Mouse (Mus musculus) cerebellum, adult 8-10 months (tissue): ENCODE data around the gene Cluap1.
"Not testable (repeated sequence)": the region's sequence is repeated elsewhere in the genome, so short reads cannot be mapped to it uniquely, and the experiment has no call there.

Experiments used
- DNase-seq: peaks from one replicate; pipeline ENCODE4 v3.0.0; 2022

Gene Cluap1

GRCm38 (mm10) chr16:3951141-3951540 is 42.5 kb downstream of the Cluap1 start:
- no peak for DNase-seq

GRCm38 (mm10) chr16:3956369-3956768 is 47.8 kb downstream of the Cluap1 start:
- peak; percentile 50 for DNase-seq

GRCm38 (mm10) chr16:3959261-3959660 is 50.7 kb downstream of the Cluap1 start:
- peak; percentile 57 for DNase-seq

- DNase-seq = peak; percentile 38
These were observed 56.4 kb downstream of the Cluap1 start for GRCm38 (mm10) chr16:3964990-3965389.

GRCm38 (mm10) chr16:3965534-3965933 is 56.9 kb downstream of the Cluap1 start:
- DNase-seq = no peak

GRCm38 (mm10) chr16:3974456-3974855 is 65.9 kb downstream of the Cluap1 start:
- DNase-seq = not testable (repeated sequence)

- DNase-seq = no peak
These were observed 67.1 kb downstream of the Cluap1 start for GRCm38 (mm10) chr16:3975658-3976057.

GRCm38 (mm10) chr16:3976251-3976671 is 67.7 kb downstream of the Cluap1 start, which contains the start of gene Nlrc3:
Nlrc3 (minus strand) TSS chr16:3976632.
- no peak for DNase-seq

GRCm38 (mm10) chr16:3976712-3977111 is 68.1 kb downstream of the Cluap1 start:
- no peak for DNase-seq

GRCm38 (mm10) chr16:3982173-3982572 is 73.6 kb downstream of the Cluap1 start:
- DNase-seq = no peak

GRCm38 (mm10) chr16:3983146-3983700 is 74.6 kb downstream of the Cluap1 start:
- DNase-seq = no peak

- DNase-seq = no peak
These were observed 79.8 kb downstream of the Cluap1 start for GRCm38 (mm10) chr16:3988410-3988809.
